Mouse (Mus musculus) kidney, embryonic 14.5 days (tissue): ENCODE results near the gene Abhd14a. TPM values are rescaled to one million over a fixed set of nuclear protein-coding genes. Genes with fewer than 3 reads are reported as not detected.

Experiments
- ATAC-seq: fragments of 200-750 bp; cut with Nextera tagmentation; 2 replicates; pipeline ENCODE4 v1.8.0; 2017; ENCODE audit warnings: moderate number of reproducible peaks, mild to moderate bottlenecking, moderate TSS enrichment, moderate library complexity; ENCODE audit not compliant: low FRiP score, low TSS enrichment
- H3K27ac ChIP-seq: fragments of 300-500 bp; sonication (generic); 2 replicates; pipeline ENCODE4 v1.5.1; 2014; ENCODE audit warnings: low read depth, mild to moderate bottlenecking, low read length, moderate library complexity, mixed read lengths
- H3K27me3 ChIP-seq: fragments of 300-500 bp; sonication (generic); 2 replicates; pipeline ENCODE4 v1.6.1; 2014; ENCODE audit warnings: mild to moderate bottlenecking, low read length; ENCODE audit not compliant: control insufficient read depth, insufficient read depth
- H3K36me3 ChIP-seq: fragments of 300-500 bp; sonication (generic); 2 replicates; pipeline ENCODE4 v1.6.1; 2014; ENCODE audit warnings: low read length, mixed read lengths; ENCODE audit not compliant: control insufficient read depth, insufficient read depth
- H3K4me1 ChIP-seq: fragments of 300-500 bp; sonication (generic); 2 replicates; pipeline ENCODE4 v1.6.1; 2014; ENCODE audit warnings: low read length, mixed read lengths; ENCODE audit not compliant: control insufficient read depth, insufficient read depth
- H3K4me2 ChIP-seq: fragments of 300-500 bp; sonication (generic); replicated peaks from 2 replicates; pipeline ENCODE4 v1.6.1; 2014; ENCODE audit warnings: low read depth, mild to moderate bottlenecking, low read length
- H3K4me3 ChIP-seq: fragments of 300-500 bp; sonication (generic); 2 replicates; pipeline ENCODE4 v1.5.1; 2014; ENCODE audit warnings: mild to moderate bottlenecking, low read length
- H3K9ac ChIP-seq: fragments of 300-500 bp; sonication (generic); 2 replicates; pipeline ENCODE4 v1.6.1; 2014; ENCODE audit warnings: low read depth, mild to moderate bottlenecking, low read length, moderate library complexity
- H3K9me3 ChIP-seq: fragments of 300-500 bp; sonication (generic); 2 replicates; pipeline ENCODE4 v1.6.1; 2016; ENCODE audit warnings: low read length; ENCODE audit not compliant: control insufficient read depth
- WGBS: fragments of 180-500 bp; shearing (Covaris S2); extraction: QIAGEN DNeasy Blood & Tissue Kit; methylation state at CpG from one replicate; pipeline ENCODE4 v1.1.7; 2014; 5-methylcytosine and 5-hydroxymethylcytosine counted together
- polyA plus RNA-seq: library from polyadenylated mRNA; unstranded; fragments of >200 nt; fragmentation: Nextera tagmentation; extraction: Ambion mirVana; gene quantifications from 2 replicates; pipeline ENCODE4 v1.2.1, GENCODE M21; 2014

The Abhd14a gene
- polyA plus RNA-seq, 1 experiment from 2014 or later = 58.8 TPM

GRCm38 (mm10) chr9:106457163-106457559 lies 9.7 kb upstream of the Abhd14a start:
- H3K4me1 ChIP-seq = peaks cover 56% of the 10 kb centered on the region
- H3K36me3 ChIP-seq = peaks cover 29% of the 10 kb centered on the region

GRCm38 (mm10) chr9:106456325-106457162 lies 9.1 kb upstream of the Abhd14a start:
- H3K27me3 ChIP-seq = no peaks in the 10 kb centered on the region
- WGBS = 29% methylated on average over 15 of the region's 15 CpGs
- H3K36me3 ChIP-seq = peaks cover 23% of the 10 kb centered on the region
- H3K4me3 ChIP-seq = peak overlapping the region; percentile 82
- H3K9me3 ChIP-seq = no peaks in the 10 kb centered on the region
- ATAC-seq = peak; percentile 13
- peaks cover 60% of the 10 kb centered on the region for H3K4me1 ChIP-seq
- H3K4me2 ChIP-seq = peak overlapping the region; percentile 96
- peak overlapping the region; percentile 82 for H3K9ac ChIP-seq
- peak overlapping the region; percentile 90 for H3K27ac ChIP-seq

More at GRCm38 (mm10) chr9:106457163-106457559, 9.7 kb upstream of the Abhd14a start:
- WGBS = 45% methylated on average over 9 of the region's 9 CpGs
- H3K27me3 ChIP-seq = no peaks in the 10 kb centered on the region
- H3K27ac ChIP-seq = peak overlapping the region; percentile 90
- no peaks in the 10 kb centered on the region for H3K9me3 ChIP-seq
- peak overlapping the region; percentile 96; the same call in 1 of the 2 replicates for H3K4me2 ChIP-seq
- ATAC-seq = no peak
- H3K4me3 ChIP-seq = no peak overlapping the region
- peak overlapping the region; percentile 82; the same call in 1 of the 2 replicates for H3K9ac ChIP-seq

- WGBS = 2% methylated on average over 17 of the region's 17 CpGs
- peak overlapping the region; percentile 82 for H3K4me3 ChIP-seq
These were observed 7.6 kb upstream of the Abhd14a start for GRCm38 (mm10) chr9:106454888-106455681.

GRCm38 (mm10) chr9:106454071-106454761 lies 6.7 kb upstream of the Abhd14a start:
- H3K9me3 ChIP-seq = no peaks in the 10 kb centered on the region
- 0 out of 2 replicates have a peak, but pooled peaks cover 6% of the 10 kb centered on the region for H3K36me3 ChIP-seq
- no peaks in the 10 kb centered on the region for H3K27me3 ChIP-seq
- H3K4me1 ChIP-seq = peaks cover 69% of the 10 kb centered on the region
- peak overlapping the region; percentile 82 for H3K4me3 ChIP-seq
- H3K27ac ChIP-seq = peak overlapping the region; percentile 90
- H3K4me2 ChIP-seq = peak overlapping the region; percentile 96
- WGBS = 3% methylated on average over 11 of the region's 20 CpGs
- peak overlapping the region; percentile 82 for H3K9ac ChIP-seq
- peak; percentile 1; the same call in 1 of the 2 replicates for ATAC-seq

More at GRCm38 (mm10) chr9:106454888-106455681, 7.6 kb upstream of the Abhd14a start:
- H3K36me3 ChIP-seq = peaks cover 9% of the 10 kb centered on the region; the same call in 1 of the 2 replicates
- H3K4me1 ChIP-seq = peaks cover 64% of the 10 kb centered on the region
- H3K27me3 ChIP-seq = no peaks in the 10 kb centered on the region
- peak overlapping the region; percentile 82 for H3K9ac ChIP-seq
- peak; percentile 25; the same call in 1 of the 2 replicates for ATAC-seq
- peak overlapping the region; percentile 96 for H3K4me2 ChIP-seq
- H3K9me3 ChIP-seq = no peaks in the 10 kb centered on the region
- H3K27ac ChIP-seq = peak overlapping the region; percentile 90

GRCm38 (mm10) chr9:106453271-106454070 lies 6.0 kb upstream of the Abhd14a start, which contains the start of gene Pcbp4:
Gene Pcbp4 (plus strand): TSS chr9:106453291.
- peak; percentile 60 for ATAC-seq
- WGBS = under 1% methylated on average over 41 of the region's 74 CpGs
- H3K4me1 ChIP-seq = peaks cover 74% of the 10 kb centered on the region

GRCm38 (mm10) chr9:106452821-106453220 lies 5.3 kb upstream of the Abhd14a start:
- Histone ChIP-seq H3K4me1 (peaks cover 75% of the 10 kb centered on the region), H3K4me2 (peak overlapping the region; percentile 96), H3K27me3 (no peaks in the 10 kb centered on the region), H3K36me3 (no peaks in the 10 kb centered on the region), H3K27ac (peak overlapping the region; percentile 97), H3K9ac (peak overlapping the region; percentile 82), H3K4me3 (peak overlapping the region; percentile 82), H3K9me3 (no peaks in the 10 kb centered on the region)
- peak; percentile 4; the same call in 1 of the 2 replicates for ATAC-seq
- 0% methylated on average over 7 of the region's 7 CpGs for WGBS

More at GRCm38 (mm10) chr9:106453271-106454070, 6.0 kb upstream of the Abhd14a start, which contains the start of gene Pcbp4:
- Histone ChIP-seq H3K4me3 (peak within 1 kb of the TSS; percentile 82), H3K9ac (peak within 1 kb of the TSS; percentile 82), H3K36me3 (0 out of 2 replicates have a peak, but pooled peaks cover 5% of the 10 kb centered on the region), H3K9me3 (no peaks in the 10 kb centered on the region), H3K4me2 (peak within 1 kb of the TSS; percentile 96), H3K27me3 (no peaks in the 10 kb centered on the region), H3K27ac (peak within 1 kb of the TSS; percentile 97)

- H3K36me3 ChIP-seq = no peaks in the 10 kb centered on the region
- H3K9me3 ChIP-seq = no peaks in the 10 kb centered on the region
- H3K4me3 ChIP-seq = peak overlapping the region; percentile 82
- H3K27me3 ChIP-seq = no peaks in the 10 kb centered on the region
- 21% methylated on average over 6 of the region's 6 CpGs for WGBS
- peak overlapping the region; percentile 97; the same call in 1 of the 2 replicates for H3K27ac ChIP-seq
- peaks cover 74% of the 10 kb centered on the region for H3K4me1 ChIP-seq
- ATAC-seq = no peak
- H3K4me2 ChIP-seq = peak overlapping the region; percentile 96
- peak overlapping the region; percentile 82; the same call in 1 of the 2 replicates for H3K9ac ChIP-seq
These were observed 4.9 kb upstream of the Abhd14a start for GRCm38 (mm10) chr9:106452351-106452750.
